Mouse (Mus musculus) small intestine, adult 2 months (tissue): ENCODE results near the gene Tns1.

Experiments used
- CTCF ChIP-seq: fragments of 200-500 bp; IDR thresholded peaks from 2 replicates; pipeline ENCODE4 v1.5.1; 2012; ENCODE audit warnings: low read depth, mild to moderate bottlenecking, control low read depth, inconsistent platforms, low read length, moderate library complexity, mixed read lengths; ENCODE audit not compliant: insufficient replicate concordance, insufficient read length; ENCODE audit errors: extremely low read depth
- POLR2A ChIP-seq: fragments of 200-500 bp; IDR thresholded peaks from 2 replicates; pipeline ENCODE4 v1.6.1; 2012; ENCODE audit warnings: low read depth, mild to moderate bottlenecking, control low read depth, inconsistent platforms, low read length, moderate library complexity

DNA sequence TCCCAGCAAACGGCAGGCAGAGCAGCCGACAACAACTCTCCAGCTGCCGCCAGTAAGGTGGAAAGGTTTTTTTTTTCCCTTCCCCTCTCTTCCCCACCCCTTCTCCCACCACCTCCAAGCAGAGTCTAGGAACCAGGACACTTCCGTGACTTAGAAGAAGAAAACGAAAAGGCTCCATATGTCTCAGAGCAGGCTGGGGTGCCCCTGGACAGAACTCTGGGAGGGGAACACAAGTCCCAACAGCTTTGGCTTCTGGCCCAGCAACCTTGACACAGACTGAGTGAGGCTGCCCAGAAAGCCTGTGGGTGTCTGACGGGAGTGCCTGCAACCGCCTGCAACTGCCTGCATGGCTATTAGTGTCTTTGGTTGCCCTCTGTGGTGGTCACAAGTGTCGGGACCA is 160.6 kb downstream of the Tns1 start:
- TF ChIP-seq POLR2A, result no peak
- TF ChIP-seq CTCF, result no peak
